Comparison of ENCODE assay signal across 8 mouse cellular contexts in the genomic region with DNA sequence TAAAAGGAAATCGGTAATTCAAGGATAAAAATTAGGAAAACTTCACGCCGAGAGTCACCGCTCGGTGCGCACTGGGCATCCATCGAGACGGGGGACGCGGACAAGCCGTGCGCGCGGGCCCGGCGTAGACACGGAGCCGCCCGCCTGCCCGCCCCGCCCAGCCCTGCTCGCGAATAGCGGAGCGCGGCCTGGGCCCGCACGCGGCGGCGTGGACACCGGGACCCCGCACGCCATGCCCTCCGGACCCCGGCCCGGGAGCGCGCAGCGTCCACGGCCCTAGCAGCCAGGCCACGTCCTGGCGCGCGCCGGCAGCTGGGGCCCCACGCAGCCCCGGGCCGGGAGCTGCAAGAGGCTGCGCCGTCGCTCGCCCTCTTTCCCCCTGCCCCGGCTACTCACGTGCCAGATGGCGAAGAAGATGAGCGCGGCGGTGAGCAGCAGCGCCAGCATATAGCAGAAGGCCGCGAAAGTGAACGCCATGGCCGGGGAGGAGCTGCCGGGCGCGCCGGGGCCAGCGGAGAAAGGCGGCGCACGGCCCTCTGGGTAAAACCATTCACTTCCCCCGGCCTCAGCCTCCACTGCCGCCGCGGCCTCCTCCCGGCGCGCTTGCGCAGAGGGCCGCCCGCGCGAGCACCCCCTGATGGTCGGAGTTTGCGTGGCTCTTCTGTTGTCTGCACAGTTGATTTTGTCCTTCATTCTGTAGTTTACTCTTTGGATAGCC. TPM values are rescaled to one million over a fixed set of nuclear protein-coding genes. Genes with fewer than 3 reads are reported as not detected.
A peak's percentile ranks its signal among the peaks of the same experiment; 100 is the strongest.
DNase-seq lines count a peak whose midpoint lies in the region; ATAC-seq and TF ChIP-seq lines count a peak whose summit lies in the region.

A gene (minus strand): TSS at position 625 of the 718 bp plus-strand sequence.

- H3K36me3 ChIP-seq in hindbrain, embryonic 14.5 days (replicated peaks; ENCODE audit: control insufficient read depth, insufficient read depth): peaks cover 12% of the 10 kb centered on the region

- whole genome bisulfite sequencing in hindbrain, embryonic 14.5 days: under 1% methylated on average over 75 of the region's 86 CpGs

- peak within 1 kb of the TSS; percentile 99 for H3K27ac ChIP-seq in hindbrain, embryonic 14.5 days

- peak; percentile 41 for DNase-seq in Patski (ENCODE audit: low read depth, low spot score)
- DNase-seq in cerebellum, postnatal 14 days: peak; percentile 94 to 96
- peak; percentile 82 to 84 for DNase-seq in frontal cortex, postnatal 25 days (ENCODE audit: low spot score in 2 of 2)
- DNase-seq in hindbrain, embryonic 14.5 days (ENCODE audit: low spot score): peak; percentile 92
- peak; percentile 87 to 90 for DNase-seq in layer of hippocampus, postnatal 36 days
- peak; percentile 92 for DNase-seq in lung, postnatal 36 days
- DNase-seq in retina, postnatal 1 day: peak; percentile 96
- peak; percentile 84 to 91 for DNase-seq in urinary bladder, adult 18-20 months (ENCODE audit: low spot score in 2 of 2)

- CTCF ChIA-PET in Patski (lab: Charles Lee): interaction anchor here (0.8 to 3.4 kb wide), 4 partner anchors 10 to 33 kb away, joined by 3 to 9 read pairs (median 4); no protein-coding TSS in a partner anchor

- H3K4me2 ChIP-seq in hindbrain, embryonic 14.5 days (replicated peaks): peak within 1 kb of the TSS; percentile 91

- peak; percentile 99 for TF ChIP-seq CTCF in Patski (IDR thresholded peaks at IDR 0.05)

- POLR2A ChIA-PET in Patski (lab: Charles Lee): interaction anchor here (0.6 to 0.9 kb wide), 2 partner anchors 33 to 1360 kb away, joined by 3 read pairs; no protein-coding TSS in a partner anchor

- no peaks in the 10 kb centered on the region for H3K9me3 ChIP-seq in hindbrain, embryonic 14.5 days (ENCODE audit: control insufficient read depth, low read length)

- ATAC-seq in Patski: peak; percentile 79
- ATAC-seq in hindbrain, embryonic 14.5 days (ENCODE audit: low FRiP score): peak; percentile 97

- in situ Hi-C loops in Patski (cut with MboI; ENCODE audit: low pct_unique_long_range_greater_than_20kb): no loop called here

- H3K4me3 ChIP-seq in hindbrain, embryonic 14.5 days (replicated peaks; ENCODE audit: low read length): peak within 1 kb of the TSS; percentile 87

- peaks cover 9% of the 10 kb centered on the region for H3K4me1 ChIP-seq in hindbrain, embryonic 14.5 days (replicated peaks; ENCODE audit: control insufficient read depth, insufficient read depth, low read length)

- peak within 1 kb of the TSS; percentile 92 for H3K9ac ChIP-seq in hindbrain, embryonic 14.5 days

- H3K27me3 ChIP-seq in Patski: no peaks in the 10 kb centered on the region
- no peaks in the 10 kb centered on the region for H3K27me3 ChIP-seq in hindbrain, embryonic 14.5 days (ENCODE audit: control insufficient read depth, insufficient read depth, low read length)

RNA-seq across cellular contexts. Expression of the gene that starts here (rescaled TPM):
- 101 TPM for polyA plus RNA-seq in Patski (2021)
- polyA plus RNA-seq in hindbrain, embryonic 14.5 days (2014; fragmentation: Nextera tagmentation; extraction: Ambion mirVana): 212 and 215 TPM in 2 replicates
- 10 to 100 TPM; 72.0 to 84.8 TPM for total RNA-seq in layer of hippocampus, postnatal 36 days (2021)

Comparison
In these comparisons a context has a peak if more than half of its experiments do, and no peak if none do; other contexts are left out.
1. Peak in every context shown above with its lines: DNase-seq, ATAC-seq, H3K4me3 ChIP-seq and H3K27ac ChIP-seq.
2. DNase-seq: peak in every context shown above with its lines; median percentile 96 in retina, postnatal 1 day; 95 in cerebellum, postnatal 14 days; 92 in hindbrain, embryonic 14.5 days; 92 in lung, postnatal 36 days; 88 in layer of hippocampus, postnatal 36 days; 88 in urinary bladder, adult 18-20 months; 83 in frontal cortex, postnatal 25 days; 41 in Patski.